In the genomic region with DNA sequence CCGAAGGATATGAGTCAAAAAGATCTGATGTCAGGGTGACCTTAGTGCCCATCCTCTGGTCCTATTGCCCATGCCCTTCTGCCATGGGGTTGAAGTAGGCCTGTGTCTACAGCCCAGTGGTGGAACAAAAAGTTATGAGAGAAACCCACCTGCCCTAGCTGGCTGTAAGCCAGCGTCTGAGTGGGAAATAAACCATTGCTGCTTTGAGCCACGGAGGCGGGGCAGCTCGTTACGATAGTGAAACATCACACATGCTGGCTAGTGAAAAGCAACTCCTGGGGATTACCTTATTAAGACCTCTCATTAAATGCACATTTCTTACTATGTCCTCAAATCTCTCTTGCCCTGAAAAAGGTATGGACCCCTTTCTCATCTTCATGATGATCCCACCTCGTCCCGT, we compare ENCODE assay signal across 26 mouse cellular contexts.
"Had no signal": no experiment of that assay in that cellular context is flagged by ENCODE, and none has a peak within 500 bp of the region (broad histone marks: within the 10 kb centered on the region; RNA-seq: fewer than 3 reads in every experiment).

No protein-coding gene starts in this region.

- H3K27me3 ChIP-seq: hindbrain, embryonic 12.5 days; intestine, embryonic 15.5 days; liver, embryonic 13.5 days had no signal

- H3K4me3 ChIP-seq: gastrocnemius, adult 2 months; heart, embryonic 10.5 days; heart, embryonic 12.5 days; hindbrain, embryonic 10.5 days; hindbrain, embryonic 12.5 days; intestine, embryonic 15.5 days; layer of hippocampus, adult 2 months; left cerebral cortex, adult 2 months; limb, embryonic 12.5 days; liver, embryonic 13.5 days had no signal

- H3K4me1 ChIP-seq: heart, embryonic 10.5 days; heart, embryonic 12.5 days; hindbrain, embryonic 10.5 days; hindbrain, embryonic 12.5 days; intestine, embryonic 15.5 days; liver, embryonic 13.5 days had no signal

- H3K4me2 ChIP-seq: heart, embryonic 12.5 days; hindbrain, embryonic 12.5 days; hindbrain, embryonic 14.5 days; intestine, embryonic 15.5 days; limb, embryonic 12.5 days; liver, embryonic 11.5 days; liver, embryonic 13.5 days had no signal

- H3K9me3 ChIP-seq: heart, embryonic 10.5 days; heart, embryonic 12.5 days; hindbrain, embryonic 10.5 days; hindbrain, embryonic 12.5 days; intestine, embryonic 15.5 days; limb, embryonic 12.5 days; liver, embryonic 13.5 days had no signal

- H3K27ac ChIP-seq: gastrocnemius, adult 2 months; heart, embryonic 10.5 days; hindbrain, embryonic 10.5 days; hindbrain, embryonic 12.5 days; hindbrain, embryonic 14.5 days; intestine, embryonic 15.5 days; layer of hippocampus, adult 2 months; left cerebral cortex, adult 2 months; limb, embryonic 12.5 days; liver, embryonic 13.5 days had no signal

- H3K9ac ChIP-seq: heart, embryonic 12.5 days; hindbrain, embryonic 12.5 days; hindbrain, embryonic 14.5 days; intestine, embryonic 15.5 days; limb, embryonic 12.5 days; liver, embryonic 13.5 days had no signal

- ATAC-seq: hindbrain, embryonic 16.5 days; inflammation-experienced regulatory T-cells, adult 6 months; intestine, embryonic 15.5 days; intestine, postnatal 0 days had no signal

- DNase-seq: gastrocnemius, adult 2 months; gastrocnemius, postnatal 10 days; gastrocnemius, postnatal 25 days; heart, adult 18-20 months; heart, postnatal 10 days; heart, postnatal 4 days; kidney, adult 18-20 months; kidney, adult 8-10 months; kidney, postnatal 10 days; kidney, postnatal 25 days; kidney, postnatal 4 days; liver; liver, embryonic 13.5 days had no signal

- H3K36me3 ChIP-seq: heart, embryonic 10.5 days; heart, embryonic 12.5 days; hindbrain, embryonic 10.5 days; hindbrain, embryonic 12.5 days; intestine, embryonic 15.5 days; limb, embryonic 12.5 days; liver, embryonic 13.5 days had no signal
